Mouse (Mus musculus) liver, embryonic 14.5 days (tissue): ENCODE results near the gene Olfr821.
"Not testable (repeated sequence)": the region's sequence is repeated elsewhere in the genome, so short reads cannot be mapped to it uniquely, and the experiment has no call there.

Experiments
- CTCF ChIP-seq: IDR thresholded peaks from 2 replicates; pipeline ENCODE4 v1.5.1; 2016; ENCODE audit warnings: antibody characterized with exemption, low read depth, control low read depth
- EP300 ChIP-seq: IDR thresholded peaks from 2 replicates; pipeline ENCODE4 v1.6.1; 2016; ENCODE audit warnings: antibody characterized with exemption, low read depth

DNA sequence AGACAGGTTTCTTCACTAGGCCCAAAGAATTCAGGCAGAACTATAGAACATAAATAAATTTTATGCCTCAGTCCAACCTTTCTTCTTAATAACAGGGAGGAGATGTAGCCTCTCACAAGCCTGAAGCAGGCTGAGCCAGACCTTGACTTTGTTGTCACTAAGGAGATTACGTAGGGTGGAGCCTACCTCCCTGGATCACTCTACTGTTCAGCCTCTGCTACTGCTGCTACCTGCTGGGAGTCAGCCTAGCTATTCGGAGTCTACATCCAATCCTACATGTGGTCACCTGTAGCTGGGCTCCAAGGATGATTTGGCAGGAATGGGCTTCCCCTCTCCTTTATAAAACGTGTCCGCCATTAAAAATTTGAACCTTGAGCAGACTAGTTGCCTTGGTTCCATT, 24.8 kb upstream of the Olfr821 start:
- not testable (repeated sequence) for TF ChIP-seq CTCF, EP300
